Mouse (Mus musculus): ENCODE results near the gene Eif1.
"Not testable (repeated sequence)": the region's sequence is repeated elsewhere in the genome, so short reads cannot be mapped to it uniquely, and the experiment has no call there.

Gene Eif1

DNA sequence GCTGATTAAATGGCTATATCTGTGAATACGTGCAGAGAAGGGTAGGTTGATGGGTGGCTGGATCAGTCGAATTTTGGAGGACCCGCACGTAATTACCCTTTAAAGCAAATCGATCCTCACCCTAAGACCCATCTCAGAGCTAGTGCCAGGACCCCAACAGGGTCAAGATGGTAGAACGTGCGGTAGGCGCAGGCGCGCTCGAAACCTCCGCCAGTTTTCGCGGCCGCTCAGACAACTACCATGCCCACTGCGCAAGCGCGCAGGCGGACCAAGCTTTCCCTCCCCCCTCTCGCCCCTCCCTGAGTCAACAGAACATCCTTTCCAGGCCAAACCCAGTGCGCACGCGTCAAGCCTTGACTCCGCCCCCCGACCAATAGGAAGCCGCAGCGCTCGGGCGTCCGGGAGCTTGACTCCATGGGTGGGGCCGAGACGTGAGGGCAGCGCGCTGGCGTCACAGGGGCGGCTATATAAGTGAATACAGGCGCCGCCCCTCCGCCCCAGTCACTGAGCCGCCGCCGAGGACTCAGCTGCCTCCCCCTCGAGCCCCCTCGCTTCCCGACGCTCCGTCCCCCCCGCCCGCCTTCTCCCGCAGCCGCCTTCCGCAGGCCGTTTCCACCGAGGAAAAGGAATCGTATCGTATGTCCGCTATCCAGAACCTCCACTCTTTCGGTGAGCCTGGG, at the start of gene Eif1:
Gene Eif1 (plus strand): TSS at position 394 of the 680 bp plus-strand sequence.
- peak; percentile 100 for DNase-seq (ENCODE audit: low spot score)

GRCm38 (mm10) chr11:100271878-100272277, 47.8 kb upstream of the Eif1 start:
- DNase-seq (ENCODE audit: low spot score): no peak

- DNase-seq (ENCODE audit: low spot score): no peak
Measured at GRCm38 (mm10) chr11:100274719-100275118, 45.0 kb upstream of the Eif1 start.

DNA sequence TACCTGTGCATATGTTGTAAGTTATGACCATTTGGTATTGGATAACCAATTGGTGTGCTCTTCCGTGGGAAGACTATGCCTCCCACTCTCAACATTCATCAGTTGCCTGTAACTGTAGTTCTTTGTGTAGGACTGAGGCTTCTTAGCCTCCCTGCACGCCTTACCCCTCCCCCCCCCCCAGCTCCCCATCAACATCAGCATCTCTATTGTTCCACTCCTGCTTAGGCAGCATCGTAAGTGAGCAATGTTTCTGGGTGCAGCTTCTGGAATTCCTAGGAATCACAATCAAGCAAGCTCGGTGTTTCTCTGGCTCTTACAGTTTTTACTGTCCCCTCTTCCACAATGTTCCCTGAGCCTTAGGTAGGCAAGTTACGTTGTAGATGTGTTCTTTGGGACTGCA, 44.2 kb upstream of the Eif1 start:
- no peak for DNase-seq (ENCODE audit: low spot score)

DNA sequence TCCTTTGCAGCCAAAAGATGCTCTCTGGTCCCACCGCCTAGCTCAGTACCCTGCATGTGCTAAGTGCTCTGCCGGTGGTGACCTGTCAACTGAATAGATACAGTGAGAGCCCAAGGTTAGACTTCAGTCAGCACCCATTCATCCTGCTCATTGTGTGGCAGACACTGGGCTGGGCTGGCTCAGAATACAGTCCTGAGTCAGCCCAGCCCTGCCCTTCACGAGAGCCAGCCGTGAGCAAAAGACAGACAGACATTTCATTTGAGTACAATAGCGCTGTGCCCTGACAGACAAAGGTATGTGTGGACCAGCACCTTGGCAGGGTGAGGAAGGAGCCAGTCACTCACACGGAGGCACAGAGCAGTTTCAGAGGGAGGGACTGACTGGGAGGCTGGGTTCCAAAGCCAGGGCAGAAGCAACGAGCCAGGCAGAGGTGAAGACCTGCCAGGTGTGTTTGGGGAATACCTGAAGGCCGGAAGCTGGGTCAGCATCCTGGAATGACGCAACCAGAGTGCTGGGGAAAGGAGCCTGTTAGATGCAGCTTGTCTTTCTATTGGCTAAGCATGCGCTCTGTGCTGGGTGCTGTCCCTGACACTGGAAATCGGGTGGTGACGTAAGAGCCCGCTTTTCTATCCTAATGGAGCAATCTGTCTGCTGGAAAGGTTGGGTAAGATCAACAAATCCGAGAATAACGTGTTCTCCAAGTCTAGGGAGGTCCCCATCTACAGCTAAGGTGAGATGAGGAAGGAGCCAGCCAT, 41.8 kb upstream of the Eif1 start:
- DNase-seq (ENCODE audit: low spot score): no peak

- no peak for DNase-seq (ENCODE audit: low spot score)
Measured at GRCm38 (mm10) chr11:100278759-100279158, 40.9 kb upstream of the Eif1 start.

GRCm38 (mm10) chr11:100281596-100282544, 37.8 kb upstream of the Eif1 start:
- no peak for DNase-seq (ENCODE audit: low spot score)

DNA sequence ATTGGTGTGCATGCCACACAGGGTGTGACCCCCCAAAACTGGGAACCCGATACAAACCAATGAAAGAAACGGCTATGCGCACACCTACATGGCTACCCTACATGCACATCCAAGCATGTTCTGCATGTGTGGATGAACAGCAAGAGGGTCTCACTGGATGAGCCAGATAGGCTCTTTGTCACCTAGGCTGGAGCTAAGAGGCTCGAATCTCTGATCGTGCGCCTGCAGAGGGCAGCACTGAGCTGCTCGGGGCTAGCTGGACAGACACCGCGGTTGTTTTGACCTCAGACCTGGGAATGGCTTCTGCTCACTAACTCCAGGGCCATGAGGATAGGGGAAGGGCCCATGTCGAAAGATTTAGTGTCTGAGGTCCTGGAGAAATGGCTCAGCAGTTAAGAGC, 37.1 kb upstream of the Eif1 start:
- peak; percentile 36 for DNase-seq (ENCODE audit: low spot score)

GRCm38 (mm10) chr11:100284988-100285387, 34.7 kb upstream of the Eif1 start:
- DNase-seq (ENCODE audit: low spot score): no peak

- DNase-seq (ENCODE audit: low spot score): peak; percentile 62
Measured at GRCm38 (mm10) chr11:100287024-100287423, 32.7 kb upstream of the Eif1 start.

- peak; percentile 73 for DNase-seq (ENCODE audit: low spot score)
Measured at GRCm38 (mm10) chr11:100288942-100289341, 30.7 kb upstream of the Eif1 start.

- no peak for DNase-seq (ENCODE audit: low spot score)
Measured at GRCm38 (mm10) chr11:100290235-100290634, 29.4 kb upstream of the Eif1 start.

DNA sequence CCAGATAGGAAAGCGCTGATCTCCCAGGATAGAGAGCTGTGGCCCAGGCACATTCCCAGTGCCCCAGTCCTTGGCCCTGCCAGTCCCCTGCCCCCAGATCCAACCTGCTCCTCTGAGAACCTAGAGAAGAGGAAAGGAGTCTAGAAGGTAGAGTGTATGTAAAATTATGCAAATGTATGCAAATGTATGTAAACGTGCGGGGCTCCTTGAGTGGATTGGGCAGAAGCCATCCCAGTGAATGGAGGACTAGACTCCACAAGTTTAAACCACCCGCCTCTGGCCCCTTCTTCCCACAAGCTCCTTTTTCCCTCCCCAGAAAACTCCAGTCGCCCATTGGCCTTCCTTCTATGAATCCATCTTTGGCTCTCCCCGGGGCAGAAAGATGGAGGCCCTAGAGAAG, 26.8 kb upstream of the Eif1 start:
- no peak for DNase-seq (ENCODE audit: low spot score)

- peak; percentile 41 for DNase-seq (ENCODE audit: low spot score)
Measured at GRCm38 (mm10) chr11:100295308-100295707, 24.4 kb upstream of the Eif1 start.

DNA sequence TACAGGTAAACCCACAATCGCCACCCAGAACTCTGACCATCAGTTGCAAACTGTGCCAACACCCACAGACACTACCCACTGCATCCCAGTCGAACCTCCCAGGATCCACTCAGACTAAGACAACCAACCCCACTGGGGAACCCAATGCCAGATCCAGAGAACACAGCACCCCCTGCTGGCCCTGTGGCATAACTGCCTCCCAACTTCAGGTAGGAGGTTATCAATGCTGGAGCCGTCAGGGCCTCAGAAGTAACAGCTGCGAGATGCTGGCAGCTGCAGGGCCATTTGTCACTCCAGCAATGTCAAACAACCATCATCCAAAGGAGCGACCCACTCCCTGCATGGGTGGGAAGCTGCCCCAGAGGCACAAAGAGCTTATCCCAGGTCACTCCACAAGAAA, 21.9 kb upstream of the Eif1 start:
- no peak for DNase-seq (ENCODE audit: low spot score)

- DNase-seq (ENCODE audit: low spot score): no peak
Measured at GRCm38 (mm10) chr11:100298274-100299036, 21.2 kb upstream of the Eif1 start.

- DNase-seq (ENCODE audit: low spot score): no peak
Measured at GRCm38 (mm10) chr11:100300293-100300692, 19.4 kb upstream of the Eif1 start.

GRCm38 (mm10) chr11:100301292-100301691, 18.4 kb upstream of the Eif1 start:
- DNase-seq (ENCODE audit: low spot score): no peak

DNA sequence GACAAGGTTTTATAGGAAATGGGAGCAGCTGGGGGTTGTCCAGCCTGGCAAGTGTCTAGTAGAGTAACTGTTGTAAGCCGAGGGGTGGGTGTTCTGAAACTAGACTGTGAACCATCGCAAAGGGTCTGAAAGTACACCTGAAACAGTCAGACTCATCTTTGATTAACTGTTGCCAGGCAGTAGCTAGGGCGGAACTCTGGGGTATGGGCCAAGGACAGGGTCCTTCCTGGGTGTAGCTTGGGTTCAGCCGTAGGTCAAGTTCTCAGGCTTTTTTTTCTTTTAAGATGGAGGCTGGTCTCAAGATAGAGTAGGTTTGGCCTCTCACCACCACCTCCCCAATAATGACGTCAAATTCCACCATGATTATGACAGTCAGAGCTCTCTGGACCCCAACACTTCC, 11.8 kb upstream of the Eif1 start:
- no peak for DNase-seq (ENCODE audit: low spot score)

- DNase-seq (ENCODE audit: low spot score): not testable (repeated sequence)
Measured at GRCm38 (mm10) chr11:100308672-100309071, 11.0 kb upstream of the Eif1 start.

GRCm38 (mm10) chr11:100311656-100312055, 8.0 kb upstream of the Eif1 start:
- no peak for DNase-seq (ENCODE audit: low spot score)

Measured in ovary, adult 18-20 months (tissue).